ENCODE assay signal across 9 mouse cellular contexts in the genomic region with DNA sequence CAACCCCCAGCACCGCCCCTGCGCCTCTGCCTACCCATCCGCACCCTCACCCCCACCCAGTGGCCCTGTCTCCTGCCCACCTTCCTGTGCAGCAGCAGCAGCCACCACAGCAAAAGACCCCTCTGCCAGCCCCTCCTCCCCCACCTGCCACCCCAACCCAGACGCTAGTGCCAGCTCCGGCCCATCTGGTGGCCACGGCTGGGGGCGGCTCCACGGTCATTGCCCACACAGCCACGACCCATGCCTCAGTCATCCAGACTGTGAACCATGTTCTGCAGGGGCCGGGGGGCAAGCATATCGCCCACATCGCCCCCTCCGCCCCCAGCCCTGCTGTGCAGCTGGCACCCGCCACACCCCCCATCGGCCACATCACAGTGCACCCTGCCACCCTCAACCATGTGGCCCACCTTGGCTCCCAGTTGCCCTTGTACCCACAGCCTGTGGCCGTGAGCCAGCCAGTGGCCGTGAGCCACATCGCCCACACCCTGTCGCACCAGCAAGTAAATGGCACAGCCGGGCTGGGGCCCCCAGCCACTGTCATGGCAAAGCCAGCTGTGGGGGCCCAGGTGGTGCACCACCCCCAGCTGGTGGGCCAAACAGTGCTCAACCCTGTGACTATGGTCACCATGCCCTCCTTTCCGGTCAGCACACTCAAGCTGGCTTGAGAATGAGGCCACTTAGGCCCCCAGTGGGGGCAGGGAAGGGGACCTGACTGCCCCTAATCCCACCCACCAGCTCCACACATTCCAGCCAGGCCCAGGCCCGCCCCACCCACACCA. TPM values are rescaled to one million over a fixed set of nuclear protein-coding genes. Genes with fewer than 3 reads are reported as not detected.
DNase-seq lines count a peak whose midpoint lies in the region; ATAC-seq and TF ChIP-seq lines count a peak whose summit lies in the region.
"Had no signal": no experiment of that assay in that cellular context is flagged by ENCODE, and none has a peak within 500 bp of the region (broad histone marks: within the 10 kb centered on the region; RNA-seq: fewer than 3 reads in every experiment).

No protein-coding gene starts in this region.

- peaks cover 16% of the 10 kb centered on the region; the same call in 1 of the 2 replicates for H3K36me3 ChIP-seq in kidney, embryonic 14.5 days (ENCODE audit: control insufficient read depth, insufficient read depth, low read length)
- H3K36me3 ChIP-seq in E14TG2a.4 (ENCODE audit: insufficient read depth, low read length) (peaks cover 69% of the 10 kb centered on the region), ES-Bruce4 (ENCODE audit: control insufficient read depth, insufficient read depth, low read length, poor library complexity, severe bottlenecking) (no peaks in the 10 kb centered on the region)
- H3K36me3 ChIP-seq in embryonic facial prominence, embryonic 15.5 days, result peaks cover 44% of the 10 kb centered on the region
- H3K36me3 ChIP-seq in forebrain, embryonic 14.5 days (ENCODE audit: control insufficient read depth, insufficient read depth, low read length), result peaks cover 41% of the 10 kb centered on the region

- H3K27me3 ChIP-seq in kidney, embryonic 14.5 days (ENCODE audit: control insufficient read depth, insufficient read depth, low read length), result no peaks in the 10 kb centered on the region
- H3K27me3 ChIP-seq in E14TG2a.4 (ENCODE audit: insufficient read depth, low read length) (no peaks in the 10 kb centered on the region), ES-Bruce4 (ENCODE audit: control insufficient read depth, insufficient read depth, low read length, poor library complexity, severe bottlenecking) (no peaks in the 10 kb centered on the region)
- H3K27me3 ChIP-seq in embryonic facial prominence, embryonic 15.5 days, result no peaks in the 10 kb centered on the region
- H3K27me3 ChIP-seq in forebrain, embryonic 14.5 days (replicated peaks; ENCODE audit: control insufficient read depth, insufficient read depth, low read length), result no peaks in the 10 kb centered on the region

- TF ChIP-seq EP300 in ES-Bruce4 (IDR thresholded peaks at IDR 0.05; ENCODE audit: insufficient read depth, low read depth, low read length), result no peak

- TF ChIP-seq CTCF in E14TG2a.4 (conservative IDR thresholded peaks at IDR 0.05; ENCODE audit: low read length), result no peak
- TF ChIP-seq CTCF in ES-Bruce4 (IDR thresholded peaks at IDR 0.05; ENCODE audit: low read depth, low read length), result no peak

- WGBS in kidney, embryonic 14.5 days, result 89% methylated on average over 22 of the region's 22 CpGs
- 87% methylated on average over 22 of the region's 22 CpGs for WGBS in embryonic facial prominence, embryonic 15.5 days
- WGBS in forebrain, embryonic 14.5 days, result 94% methylated on average over 22 of the region's 22 CpGs

- H3K4me3 ChIP-seq in kidney, embryonic 14.5 days (ENCODE audit: low read length), result no peak overlapping the region
- H3K4me3 ChIP-seq in E14TG2a.4 (replicated peaks; ENCODE audit: low read length) (peak overlapping the region; percentile 26), ES-Bruce4 (ENCODE audit: low read depth, low read length) (no peak overlapping the region)
- no peak overlapping the region for H3K4me3 ChIP-seq in embryonic facial prominence, embryonic 15.5 days (replicated peaks)
- H3K4me3 ChIP-seq in forebrain, embryonic 14.5 days (ENCODE audit: low read depth, low read length), result no peak overlapping the region

- no peak for DNase-seq in kidney, adult 18-20 months
- no peak for DNase-seq in frontal cortex, adult 2 months (ENCODE audit: extremely low spot score in 1 of 2, low spot score in 1 of 2)
- no peak for DNase-seq in forebrain, embryonic 14.5 days (ENCODE audit: low spot score)
- DNase-seq in right cerebral cortex, postnatal 14 days, result no peak
- DNase-seq: adrenal gland, postnatal 10 days had no signal

- H3K9me3 ChIP-seq in kidney, embryonic 14.5 days (ENCODE audit: control insufficient read depth, low read length), result peaks cover 6% of the 10 kb centered on the region; the same call in 1 of the 2 replicates
- H3K9me3 ChIP-seq in E14TG2a.4 (ENCODE audit: low read length) (peaks cover 8% of the 10 kb centered on the region; the same call in 1 of the 2 replicates), ES-Bruce4 (replicated peaks; ENCODE audit: control insufficient read depth, insufficient read depth, low read length, poor library complexity, severe bottlenecking) (no peaks in the 10 kb centered on the region)
- no peaks in the 10 kb centered on the region for H3K9me3 ChIP-seq in embryonic facial prominence, embryonic 15.5 days (replicated peaks)
- 0 out of 2 replicates have a peak, but pooled peaks cover 3% of the 10 kb centered on the region for H3K9me3 ChIP-seq in forebrain, embryonic 14.5 days (replicated peaks; ENCODE audit: control insufficient read depth, low read length)

- H3K4me2 ChIP-seq in kidney, embryonic 14.5 days (replicated peaks; ENCODE audit: low read depth, low read length), result no peak overlapping the region
- H3K4me2 ChIP-seq in embryonic facial prominence, embryonic 15.5 days (replicated peaks), result no peak overlapping the region
- H3K4me2 ChIP-seq in forebrain, embryonic 14.5 days (ENCODE audit: low read length), result no peak overlapping the region

- ATAC-seq in kidney, embryonic 14.5 days (ENCODE audit: low FRiP score, low TSS enrichment), result no peak
- ATAC-seq in embryonic facial prominence, embryonic 15.5 days (ENCODE audit: insufficient number of reproducible peaks, low FRiP score, low TSS enrichment, low read depth), result no peak
- ATAC-seq in forebrain, embryonic 14.5 days, result no peak

- no peak for TF ChIP-seq POLR2A in ES-Bruce4 (IDR thresholded peaks at IDR 0.05; ENCODE audit: insufficient read depth, low read length)

- H3K9ac ChIP-seq in kidney, embryonic 14.5 days (ENCODE audit: low read depth, low read length), result 0 out of 2 replicates have a peak overlapping the region, but pooled peaks have one; percentile 4
- 0 out of 2 replicates have a peak overlapping the region, but pooled peaks have one; percentile 14 for H3K9ac ChIP-seq in ES-Bruce4 (ENCODE audit: low read depth, poor library complexity, severe bottlenecking)
- H3K9ac ChIP-seq in embryonic facial prominence, embryonic 15.5 days, result no peak overlapping the region
- no peak overlapping the region for H3K9ac ChIP-seq in forebrain, embryonic 14.5 days (ENCODE audit: low read length)

- H3K4me1 ChIP-seq in kidney, embryonic 14.5 days (ENCODE audit: control insufficient read depth, insufficient read depth, low read length), result peaks cover 21% of the 10 kb centered on the region
- peaks cover 78% of the 10 kb centered on the region for H3K4me1 ChIP-seq in E14TG2a.4 (replicated peaks; ENCODE audit: low read depth, low read length)
- H3K4me1 ChIP-seq in ES-Bruce4 (ENCODE audit: control insufficient read depth, insufficient read depth, low read length), result peaks cover 7% of the 10 kb centered on the region
- peaks cover 23% of the 10 kb centered on the region for H3K4me1 ChIP-seq in embryonic facial prominence, embryonic 15.5 days
- H3K4me1 ChIP-seq in forebrain, embryonic 14.5 days (ENCODE audit: control insufficient read depth, insufficient read depth, low read length), result peaks cover 4% of the 10 kb centered on the region; the same call in 1 of the 2 replicates

- H3K27ac ChIP-seq in kidney, embryonic 14.5 days (ENCODE audit: low read depth, low read length), result no peak overlapping the region; the same call in 1 of the 2 replicates
- no peak overlapping the region for H3K27ac ChIP-seq in ES-Bruce4 (ENCODE audit: insufficient read depth, low read length)
- H3K27ac ChIP-seq in embryonic facial prominence, embryonic 15.5 days (replicated peaks), result peak overlapping the region; percentile 25; the same call in 1 of the 2 replicates
- H3K27ac ChIP-seq in forebrain, embryonic 14.5 days (ENCODE audit: low read depth, low read length), result no peak overlapping the region

RNA-seq across cellular contexts. Expression of a gene that starts 12.1 kb away (rescaled TPM):
- 4.9 and 6.6 TPM in 2 replicates for polyA plus RNA-seq in kidney, embryonic 14.5 days (2014; fragmentation: Nextera tagmentation; extraction: Ambion mirVana)
- polyA plus RNA-seq in ES-Bruce4 (2011; ENCODE audit: insufficient read depth, insufficient read length, low read depth, missing spikeins), result 15.4 and 17.1 TPM in 2 replicates
- 6.3 and 6.9 TPM in 2 replicates for polyA plus RNA-seq in embryonic facial prominence, embryonic 15.5 days (2015; fragmentation: Nextera tagmentation; extraction: Ambion mirVana)
- polyA plus RNA-seq in frontal cortex, adult 2 months (2012; rRNA removed), result 18.2 and 20.8 TPM in 2 replicates
- 6.8 and 7.6 TPM in 2 replicates for polyA plus RNA-seq in forebrain, embryonic 14.5 days (2014; fragmentation: Nextera tagmentation; extraction: Ambion mirVana)

RNA-seq across cellular contexts. Expression of a gene that starts 54.0 kb away (rescaled TPM):
- polyA plus RNA-seq in kidney, embryonic 14.5 days (2014; fragmentation: Nextera tagmentation; extraction: Ambion mirVana), result 4.4 and 5.7 TPM in 2 replicates
- polyA plus RNA-seq in ES-Bruce4 (2011; ENCODE audit: insufficient read depth, insufficient read length, low read depth, missing spikeins), result 17.4 and 21.2 TPM in 2 replicates
- 5.8 and 6.8 TPM in 2 replicates for polyA plus RNA-seq in embryonic facial prominence, embryonic 15.5 days (2015; fragmentation: Nextera tagmentation; extraction: Ambion mirVana)
- polyA plus RNA-seq in frontal cortex, adult 2 months (2012; rRNA removed), result 71.9 and 80.2 TPM in 2 replicates
- 8.3 and 10.6 TPM in 2 replicates for polyA plus RNA-seq in forebrain, embryonic 14.5 days (2014; fragmentation: Nextera tagmentation; extraction: Ambion mirVana)

RNA-seq across cellular contexts. Expression of a gene that starts 55.0 kb away (rescaled TPM):
- 41.7 and 54.8 TPM in 2 replicates for polyA plus RNA-seq in kidney, embryonic 14.5 days (2014; fragmentation: Nextera tagmentation; extraction: Ambion mirVana)
- 100 and 105 TPM in 2 replicates for polyA plus RNA-seq in ES-Bruce4 (2011; ENCODE audit: insufficient read depth, insufficient read length, low read depth, missing spikeins)
- polyA plus RNA-seq in embryonic facial prominence, embryonic 15.5 days (2015; fragmentation: Nextera tagmentation; extraction: Ambion mirVana), result 41.2 and 41.8 TPM in 2 replicates
- polyA plus RNA-seq in frontal cortex, adult 2 months (2012; rRNA removed), result 15.6 and 17.6 TPM in 2 replicates
- 33.2 and 38.2 TPM in 2 replicates for polyA plus RNA-seq in forebrain, embryonic 14.5 days (2014; fragmentation: Nextera tagmentation; extraction: Ambion mirVana)

Comparison
In these comparisons a context has a peak if more than half of its experiments do, and no peak if none do; other contexts are left out.
1. H3K9ac ChIP-seq: peak in kidney, embryonic 14.5 days (single experiment) and ES-Bruce4 (single experiment); none in embryonic facial prominence, embryonic 15.5 days (single experiment) and forebrain, embryonic 14.5 days (single experiment).